Mouse (Mus musculus) heart, postnatal 0 days (tissue): ENCODE measurements around the gene Uba1.

Experiments used
- CTCF ChIP-seq: IDR thresholded peaks from 2 replicates; pipeline ENCODE4 v1.5.1; 2016; ENCODE audit warnings: antibody characterized with exemption, control low read depth, low read depth
- EP300 ChIP-seq: IDR thresholded peaks from 2 replicates; pipeline ENCODE4 v1.6.1; 2016; ENCODE audit warnings: antibody characterized with exemption, low read depth

- TF ChIP-seq CTCF (no peak), EP300 (no peak)
These were observed 533 bp upstream of the Uba1 start for GRCm38 (mm10) chrX:20657593-20657992.
